Mouse (Mus musculus) mouse trophoblast stem cell (cell line): Measurements from ENCODE around the gene Pitx2.

Experiments
- in situ Hi-C, 2 experiments: fragments of 300-500 bp; cut with MseI, MboI; formaldehyde crosslinking; loops; 2 replicates in 1 of 2; 3 replicates in 1 of 2; pipeline ENCODE4 v1.15.1; 2025

The Pitx2 gene

DNA sequence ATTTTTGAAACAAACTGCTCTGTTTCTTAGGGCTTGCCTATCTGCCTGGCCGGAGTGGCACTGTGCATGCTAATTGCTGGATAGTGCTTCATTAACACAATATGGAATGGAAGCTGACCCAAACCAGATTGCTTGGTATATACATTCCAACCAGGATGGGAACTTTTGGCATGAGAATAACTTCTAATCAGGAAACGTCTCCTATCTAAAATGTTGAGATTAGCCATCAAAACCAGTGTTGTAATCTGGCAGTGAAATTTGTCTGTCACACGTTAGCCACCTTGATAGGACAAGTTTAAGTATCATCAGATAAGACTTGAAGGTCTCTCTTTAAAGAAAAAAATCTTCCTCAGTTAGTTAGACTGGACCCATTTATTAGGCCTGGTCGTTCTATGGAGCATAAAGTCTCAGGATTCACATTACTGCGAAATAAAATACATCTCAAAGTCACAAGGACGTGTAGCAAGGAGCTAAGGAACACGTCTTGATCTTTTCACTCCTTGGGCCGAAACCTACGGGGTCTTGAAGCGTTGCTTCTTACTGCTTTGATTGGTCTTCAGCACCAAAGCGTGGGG is 2.1 kb downstream of the Pitx2 start:
- in situ Hi-C loops, result loop anchor here in 1 of 2 experiments (10.0 kb wide), 1 partner anchor 857 kb away; no protein-coding TSS in a partner anchor

DNA sequence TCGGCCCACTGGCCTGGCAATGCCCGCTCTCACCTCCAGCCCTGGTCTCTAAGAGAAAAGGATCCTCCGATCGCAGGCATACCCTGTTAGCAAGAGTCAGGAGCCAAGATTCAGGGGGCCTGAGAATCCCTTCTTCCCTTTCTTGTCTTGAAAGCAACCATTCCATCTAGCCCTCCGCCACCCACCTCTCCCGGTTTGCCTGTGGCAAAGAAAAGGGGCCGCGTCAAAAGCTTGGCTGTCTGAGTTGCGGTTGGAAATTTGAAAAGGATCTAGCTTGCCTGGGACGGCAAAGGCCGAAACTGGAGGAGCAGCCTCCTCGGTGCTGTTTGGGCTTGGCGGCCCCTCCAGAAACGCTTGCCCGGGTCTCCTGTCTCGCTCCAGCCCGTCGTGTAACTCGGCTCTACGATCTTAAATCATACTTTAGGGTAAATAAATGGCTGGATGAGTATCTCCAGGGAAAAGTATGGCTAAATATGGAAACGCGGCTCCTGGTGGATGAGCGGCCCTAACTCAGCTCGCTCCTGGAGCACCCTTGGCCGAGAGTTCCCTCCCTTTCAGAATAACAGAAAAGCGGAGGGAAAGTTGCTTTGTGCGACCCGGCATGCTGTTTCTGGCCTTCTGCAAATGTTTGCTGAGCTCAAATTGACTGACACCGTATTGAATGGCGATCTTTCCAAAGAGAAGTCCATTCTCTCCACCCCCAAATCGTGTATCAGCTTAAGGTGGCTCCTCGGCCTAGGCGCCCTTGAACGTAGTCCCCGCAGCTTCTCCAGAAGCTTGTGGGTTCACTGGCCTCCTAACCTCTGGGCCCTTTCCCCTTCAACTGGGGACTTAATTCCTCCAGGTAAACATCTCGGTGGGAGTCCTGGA is 3.4 kb downstream of the Pitx2 start:
- in situ Hi-C loops, result loop anchor here in 1 of 2 experiments (10.0 kb wide), 1 partner anchor 858 kb away; no protein-coding TSS in a partner anchor

DNA sequence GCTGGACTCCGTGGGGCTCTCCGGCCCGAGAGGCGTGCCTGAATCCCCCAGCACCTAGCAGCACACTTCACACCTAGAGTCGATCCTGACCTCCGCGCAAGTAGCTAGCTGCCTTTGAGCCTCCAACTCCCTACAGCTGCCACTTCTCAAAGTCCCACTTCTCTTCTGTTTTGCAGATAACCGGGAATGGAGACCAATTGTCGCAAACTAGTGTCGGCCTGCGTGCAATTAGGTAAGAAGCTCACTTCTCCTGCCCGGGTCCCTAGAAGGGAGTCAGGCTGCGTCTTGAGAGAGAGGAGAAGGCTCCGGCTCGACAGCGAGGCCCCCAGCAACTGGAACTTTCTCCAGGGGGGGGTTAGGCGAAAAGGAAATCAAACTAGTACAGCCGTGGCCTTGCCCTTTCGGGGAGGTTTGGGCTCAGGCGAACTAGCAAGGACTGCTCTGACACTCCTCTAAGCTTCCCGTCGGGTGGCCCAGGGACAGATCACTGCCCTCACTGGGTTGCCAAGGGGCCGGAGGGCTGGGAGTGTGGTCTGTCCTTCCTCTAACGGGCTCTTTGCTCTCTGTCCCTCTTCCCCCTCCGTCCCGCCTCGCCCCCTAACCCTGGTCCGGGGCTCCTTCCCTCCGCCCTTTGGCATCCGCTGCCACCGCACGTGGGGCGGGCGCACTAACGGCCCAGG is 4.2 kb downstream of the Pitx2 start:
- in situ Hi-C loops, result loop anchor here in 1 of 2 experiments (10.0 kb wide), 1 partner anchor 859 kb away; no protein-coding TSS in a partner anchor

DNA sequence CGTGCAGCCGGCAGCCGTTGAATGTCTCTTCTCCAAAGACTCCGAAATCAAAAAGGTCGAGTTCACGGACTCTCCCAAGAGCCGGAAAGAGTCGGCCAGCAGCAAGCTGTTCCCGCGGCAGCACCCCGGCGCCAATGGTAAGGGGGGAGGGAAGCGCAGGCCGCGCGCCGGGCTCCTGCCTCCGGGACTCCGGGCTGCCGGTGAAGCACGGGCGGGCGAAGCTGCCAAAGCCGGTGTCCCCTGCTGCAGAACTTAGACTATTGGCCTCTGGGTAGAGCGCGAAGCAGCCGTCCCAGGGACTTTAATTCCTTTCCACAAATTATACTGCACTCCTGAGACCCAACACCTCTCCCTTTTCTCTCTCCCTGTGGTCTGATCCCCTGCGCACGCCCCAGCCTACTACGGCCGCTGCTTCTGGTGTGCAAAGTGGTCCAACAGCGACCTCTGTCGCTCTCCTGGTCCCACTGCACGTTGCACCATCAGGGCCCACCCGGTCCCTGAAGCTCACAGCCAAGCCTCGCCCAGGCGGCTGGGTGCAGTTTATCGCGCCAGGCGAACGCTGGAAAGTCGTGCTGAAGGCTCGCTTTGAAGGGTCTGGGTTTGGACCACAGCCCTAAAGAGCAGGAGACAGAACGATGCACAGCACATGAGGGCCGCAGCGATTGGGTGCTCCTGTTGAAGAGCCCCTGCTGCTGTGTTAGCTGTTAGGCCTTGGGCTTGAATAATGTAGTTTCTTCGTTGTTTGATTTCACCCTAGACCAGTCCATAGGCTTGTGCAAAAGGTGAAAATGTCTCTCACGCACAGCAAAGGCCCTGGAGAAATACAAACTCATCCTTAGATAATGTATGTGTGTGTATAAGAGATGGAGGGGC is 5.0 kb downstream of the Pitx2 start:
- in situ Hi-C loops, result loop anchor here (5.0 to 10.0 kb wide), 2 partner anchors 857 to 860 kb away; no protein-coding TSS in a partner anchor

DNA sequence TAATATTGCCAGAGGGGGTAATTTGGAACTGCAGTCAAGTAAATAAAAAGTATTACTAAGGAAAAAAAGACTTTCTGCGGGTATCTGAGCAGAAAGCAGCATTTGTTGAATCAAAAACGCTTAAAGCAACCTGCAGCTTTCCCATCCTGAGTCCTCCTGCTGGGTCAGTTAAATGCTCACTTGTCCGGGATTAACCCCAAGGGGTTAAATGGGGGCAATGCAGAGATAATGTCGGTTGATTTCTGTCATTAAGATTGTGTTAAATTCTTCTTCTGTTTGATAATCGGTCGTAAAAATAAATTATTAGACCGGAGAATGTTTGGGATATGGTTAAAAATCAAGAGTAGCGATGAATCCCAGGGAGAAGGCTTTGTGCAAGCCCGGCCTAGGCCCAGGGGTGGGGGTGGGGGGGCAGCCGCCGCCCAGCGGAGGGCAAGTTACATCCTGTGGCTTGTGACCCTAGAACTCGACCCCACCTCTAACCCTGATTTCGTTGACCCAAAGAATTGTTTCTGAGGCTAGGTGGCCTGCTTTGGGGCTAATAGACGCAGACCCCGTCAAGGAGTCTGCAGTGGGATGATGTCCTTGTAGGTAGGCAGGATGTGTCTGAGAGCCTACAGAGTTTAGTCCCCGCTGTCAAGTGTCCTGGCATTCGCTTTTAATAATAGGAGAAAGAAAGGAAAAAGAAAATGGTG is 6.0 kb downstream of the Pitx2 start:
- in situ Hi-C loops, result loop anchor here (5.0 to 10.0 kb wide), 2 partner anchors 858 to 861 kb away; no protein-coding TSS in a partner anchor

DNA sequence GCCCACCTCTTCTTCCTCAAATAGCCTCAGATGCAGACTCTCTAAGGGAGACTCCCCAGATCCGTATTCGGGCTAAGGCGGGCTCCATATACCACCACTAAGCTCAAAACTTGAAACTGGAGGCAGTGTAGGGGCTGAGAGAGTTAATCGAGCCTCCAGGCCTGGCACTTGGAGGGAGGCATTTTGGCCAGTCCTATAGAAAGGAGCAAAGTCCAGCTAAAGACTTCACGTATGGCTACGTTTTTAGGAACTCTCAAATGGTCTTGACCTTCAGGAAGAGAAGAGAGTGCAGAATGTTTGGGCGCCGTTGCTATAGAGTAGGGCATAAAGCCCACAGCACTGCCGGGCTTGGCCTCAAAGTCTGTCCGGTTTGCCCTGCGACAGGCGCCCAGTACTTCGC is 7.1 kb downstream of the Pitx2 start:
- in situ Hi-C loops, result loop anchor here (5.0 to 10.0 kb wide), 2 partner anchors 859 to 862 kb away; no protein-coding TSS in a partner anchor

DNA sequence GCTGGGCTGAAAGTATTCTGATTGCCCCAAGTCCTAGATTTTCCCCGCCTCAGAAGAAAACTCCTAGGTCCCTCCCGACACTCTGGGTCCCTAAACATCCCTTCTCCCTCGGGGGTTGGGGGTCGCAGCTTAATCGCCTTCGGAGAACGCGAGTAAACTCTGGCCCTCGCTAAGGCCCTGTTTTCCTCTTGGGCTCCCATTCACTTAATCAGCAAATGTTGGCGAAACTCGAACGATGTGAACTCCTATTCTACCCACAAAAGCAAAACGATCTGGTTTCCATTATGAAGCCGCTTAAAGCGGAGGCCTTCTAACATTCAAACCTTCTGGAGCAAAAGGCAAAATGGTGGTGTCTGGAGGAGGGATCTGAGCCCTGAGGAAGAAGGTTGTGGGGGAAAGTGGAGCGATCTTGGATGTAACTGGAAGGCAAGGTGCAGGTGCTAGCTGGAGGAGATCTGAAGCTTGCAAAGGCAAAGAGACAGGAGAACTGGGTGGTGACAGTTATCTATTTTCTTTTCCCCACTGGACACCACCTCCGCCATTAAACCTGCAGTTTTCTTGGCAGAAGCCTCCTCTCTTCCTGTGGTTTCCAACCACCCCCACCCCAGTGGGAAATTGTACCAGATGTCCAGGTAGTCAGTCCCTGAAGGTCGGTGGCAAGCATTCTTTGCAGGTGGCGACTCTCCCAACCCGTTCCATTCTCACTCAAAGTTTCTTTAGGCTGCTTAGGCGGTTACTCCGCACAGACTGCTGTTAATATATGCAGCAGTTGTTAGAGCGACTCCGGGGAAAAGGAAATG is 7.8 kb downstream of the Pitx2 start:
- in situ Hi-C loops, result loop anchor here (5.0 to 10.0 kb wide), 2 partner anchors 860 to 863 kb away; no protein-coding TSS in a partner anchor

DNA sequence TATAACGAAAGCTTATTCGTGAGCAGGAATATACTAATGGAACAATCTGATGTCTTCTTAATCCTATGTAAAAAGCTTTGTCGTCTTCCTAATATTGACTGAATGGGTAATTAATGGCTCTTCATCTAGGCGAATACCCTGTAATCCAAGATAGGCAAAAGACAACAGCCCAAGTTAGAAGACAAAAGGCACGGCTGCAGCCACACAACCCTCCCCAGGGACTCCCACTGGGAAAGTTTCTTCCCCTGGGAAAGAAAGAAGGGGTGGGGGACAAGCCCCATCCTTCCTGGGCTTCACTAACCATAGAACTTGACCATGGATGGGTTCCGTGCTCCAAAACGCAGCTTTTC is 8.3 kb downstream of the Pitx2 start:
- in situ Hi-C loops, result loop anchor here (5.0 to 10.0 kb wide), 2 partner anchors 861 to 863 kb away; no protein-coding TSS in a partner anchor

DNA sequence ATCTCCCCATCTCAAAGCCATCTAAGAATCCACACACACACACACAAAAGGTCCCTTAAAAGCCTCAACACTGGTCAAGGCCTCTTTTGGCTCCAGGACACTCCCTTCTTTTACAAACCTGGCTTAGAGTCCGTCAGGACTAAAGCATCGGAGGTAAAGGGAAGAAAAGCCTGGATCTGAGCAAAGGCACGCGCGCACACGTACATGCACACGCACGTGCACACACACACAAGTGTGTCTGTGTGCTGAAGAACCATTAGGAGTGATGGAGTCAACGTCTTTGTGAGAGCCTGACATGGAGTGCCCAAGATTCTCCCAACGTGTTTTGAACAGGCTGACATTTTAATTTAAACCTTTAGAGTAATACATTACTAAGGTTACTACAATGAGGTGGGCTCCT is 8.7 kb downstream of the Pitx2 start:
- in situ Hi-C loops, result loop anchor here (5.0 to 10.0 kb wide), 2 partner anchors 861 to 864 kb away; no protein-coding TSS in a partner anchor

DNA sequence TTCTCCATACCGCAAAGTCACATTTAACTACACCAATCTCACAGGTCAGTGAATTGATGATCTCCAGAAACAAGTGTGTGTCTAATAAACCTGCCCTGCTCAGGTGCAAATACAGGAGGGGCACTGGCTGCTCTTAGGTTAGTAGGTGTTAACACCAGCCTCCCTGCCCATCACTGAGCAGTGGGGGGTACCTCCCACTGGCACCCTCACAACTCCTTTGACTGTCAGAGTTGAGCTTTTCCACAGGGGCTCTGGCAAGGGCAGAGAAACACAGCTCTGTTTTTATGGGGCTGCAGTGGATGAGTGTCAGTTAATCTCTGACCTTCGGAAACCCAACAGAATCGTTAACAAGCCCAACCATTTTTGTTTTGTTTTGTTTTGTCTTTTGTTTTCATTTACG is 9.6 kb downstream of the Pitx2 start:
- in situ Hi-C loops, result loop anchor here (5.0 to 10.0 kb wide), 2 partner anchors 862 to 864 kb away; no protein-coding TSS in a partner anchor

DNA sequence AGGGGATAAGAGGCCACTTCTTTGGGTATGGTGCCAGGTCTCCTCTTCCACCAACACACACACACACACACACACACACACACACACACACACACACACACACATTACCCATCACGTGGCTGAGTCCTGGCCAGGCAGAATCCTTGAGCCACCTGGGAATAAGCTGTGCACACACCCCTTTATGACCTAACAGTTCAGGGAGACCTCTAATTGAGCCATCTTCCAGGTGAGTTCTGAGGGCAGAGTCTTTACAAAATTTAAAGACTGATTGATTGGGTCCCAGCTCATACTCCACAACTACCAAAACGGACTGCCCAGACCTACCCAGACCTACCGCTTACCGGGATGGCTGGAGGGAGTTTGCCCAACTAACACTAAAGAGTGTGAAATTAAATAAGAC is 10.1 kb downstream of the Pitx2 start:
- in situ Hi-C loops, result loop anchor here (5.0 to 10.0 kb wide), 2 partner anchors 862 to 865 kb away; no protein-coding TSS in a partner anchor

DNA sequence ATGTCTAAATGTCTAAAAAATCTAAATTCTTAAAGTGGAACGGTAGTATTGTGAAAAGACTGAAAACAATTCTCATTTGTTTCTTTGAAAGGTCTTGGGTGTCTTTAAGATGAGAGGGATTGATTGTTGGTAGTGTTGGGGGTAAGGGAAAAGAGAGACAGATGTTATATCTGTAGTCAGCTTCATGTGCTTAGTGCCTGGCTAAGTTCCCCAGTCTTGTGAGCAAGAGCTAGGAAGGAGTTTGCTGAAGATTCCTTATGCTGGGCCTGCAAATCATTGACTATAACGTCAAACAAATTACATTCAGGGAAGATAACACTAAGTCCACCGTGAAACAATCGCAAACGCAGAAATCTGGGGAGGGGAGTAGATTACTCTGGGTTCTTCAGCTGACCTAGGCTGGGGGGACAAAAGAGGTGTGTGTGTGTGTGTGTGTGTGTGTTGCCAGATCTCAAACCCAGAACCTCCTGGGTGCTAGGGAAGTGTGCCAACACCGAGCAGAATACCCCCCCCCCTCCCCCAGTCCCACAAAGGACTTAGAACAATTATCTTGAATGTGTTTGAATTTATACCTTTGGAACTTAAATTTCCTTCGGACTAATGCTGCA is 12.5 kb downstream of the Pitx2 start:
- in situ Hi-C loops, result no loop called here

DNA sequence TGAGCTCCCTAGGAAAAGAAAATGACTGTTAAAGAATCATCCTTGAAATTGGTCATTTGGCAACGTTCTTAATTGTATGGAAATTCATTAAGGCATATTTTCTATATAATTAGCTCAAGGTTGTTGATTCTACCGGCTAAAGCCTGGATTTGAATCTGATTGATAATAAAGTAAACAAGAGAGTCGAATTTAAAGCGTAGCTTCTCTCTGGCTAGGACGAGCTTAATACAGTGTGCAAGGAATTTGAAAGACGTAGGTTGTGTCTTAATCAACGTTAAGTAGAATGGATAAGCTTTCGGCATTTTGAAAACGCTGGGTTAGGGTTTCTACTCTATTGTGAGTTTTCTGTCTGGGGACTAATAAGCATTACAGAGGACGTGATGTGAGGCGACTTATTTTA is 13.1 kb downstream of the Pitx2 start:
- in situ Hi-C loops, result no loop called here

DNA sequence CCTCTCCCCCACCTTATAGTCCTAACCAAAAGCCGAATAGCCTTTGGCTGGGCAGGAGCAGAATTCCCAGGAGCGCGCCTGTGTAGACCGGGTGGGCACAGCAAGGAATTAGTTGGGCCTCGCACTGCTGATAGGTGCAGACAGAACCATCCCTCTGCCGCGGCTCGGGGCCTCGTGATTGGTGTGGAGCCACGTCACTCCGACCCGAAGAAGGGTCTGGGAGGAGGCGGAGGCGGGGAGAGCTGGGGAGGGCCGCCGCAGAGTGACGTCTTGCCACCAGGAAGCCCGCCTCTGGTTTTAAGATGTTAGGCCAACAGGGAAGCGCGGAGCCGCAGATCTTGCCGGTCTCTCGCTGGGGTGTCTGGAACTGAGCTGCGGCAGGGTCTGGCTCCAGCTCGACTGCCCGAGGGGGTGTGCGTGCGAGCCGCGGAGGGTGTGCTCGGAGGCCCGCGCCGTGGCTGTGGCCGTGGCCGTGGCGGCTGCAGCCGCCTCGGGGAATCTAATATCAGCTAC is 14.0 kb downstream of the Pitx2 start:
- in situ Hi-C loops, result no loop called here

DNA sequence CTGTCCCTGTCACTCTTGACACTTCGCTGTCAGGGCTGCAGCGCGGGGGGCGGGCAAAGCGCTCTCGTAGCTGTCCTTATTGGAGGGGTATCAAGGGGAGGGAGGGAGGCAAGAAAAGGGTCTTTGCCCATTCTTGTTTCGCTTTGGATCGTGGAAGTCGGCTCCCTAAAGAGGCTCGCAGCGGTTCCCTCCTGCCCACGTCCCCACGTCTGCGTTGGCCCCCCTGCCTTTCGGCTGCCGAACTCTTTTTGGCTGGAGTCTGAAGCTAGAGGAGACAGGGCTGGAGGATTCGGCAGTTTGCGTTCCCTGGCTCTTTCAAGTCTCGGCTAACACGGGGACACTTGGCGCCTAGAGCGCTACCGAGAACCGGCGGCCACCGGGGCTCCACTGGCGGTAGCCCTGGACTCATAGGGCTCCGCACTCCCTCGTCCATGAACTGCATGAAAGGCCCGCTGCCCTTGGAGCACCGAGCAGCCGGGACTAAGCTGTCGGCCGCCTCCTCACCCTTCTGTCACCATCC is 14.5 kb downstream of the Pitx2 start:
- in situ Hi-C loops, result no loop called here

DNA sequence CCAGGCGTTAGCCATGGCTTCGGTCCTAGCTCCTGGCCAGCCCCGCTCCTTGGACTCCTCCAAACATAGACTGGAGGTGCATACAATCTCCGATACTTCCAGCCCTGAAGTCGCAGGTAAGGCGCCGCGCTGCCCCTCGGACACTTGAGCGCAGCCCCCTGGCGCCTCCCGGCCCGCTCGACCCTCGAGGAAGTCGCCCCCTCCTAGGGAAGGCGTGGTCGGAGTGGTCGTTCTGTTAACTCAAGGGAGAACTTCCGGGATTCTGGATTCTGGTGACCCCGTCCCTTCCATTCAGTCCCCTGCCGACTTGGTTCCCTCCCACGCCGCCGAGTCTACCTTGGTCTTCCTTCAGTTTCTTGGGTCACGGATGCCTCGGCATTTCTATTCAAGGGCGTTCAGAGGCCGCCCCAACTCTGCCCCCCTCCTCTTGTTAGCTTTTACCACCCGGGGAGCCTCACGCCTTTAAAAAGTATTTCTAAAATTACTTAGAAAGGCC is 15.0 kb downstream of the Pitx2 start:
- in situ Hi-C loops, result no loop called here

DNA sequence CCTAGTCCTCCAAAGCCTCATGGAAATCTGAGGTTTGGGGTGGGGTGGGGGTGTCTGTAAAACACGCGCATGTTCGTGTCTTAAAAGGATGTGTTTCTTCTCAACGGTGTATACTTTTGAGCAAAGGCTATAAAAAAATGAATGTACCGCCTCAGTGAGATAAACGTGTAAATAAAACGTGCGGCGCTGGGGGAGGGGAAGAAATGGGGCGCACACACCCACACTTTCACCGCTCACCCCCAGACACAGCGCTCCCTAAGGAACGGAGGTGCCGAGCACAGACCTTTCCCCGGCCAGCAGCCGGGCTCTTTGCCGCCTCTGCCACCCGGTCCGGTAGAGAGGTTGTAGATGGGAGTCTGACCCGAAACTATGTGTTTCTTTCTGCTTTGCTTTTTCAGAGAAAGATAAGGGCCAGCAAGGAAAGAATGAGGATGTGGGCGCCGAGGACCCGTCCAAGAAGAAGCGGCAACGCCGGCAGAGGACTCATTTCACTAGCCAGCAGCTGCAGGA is 15.6 kb downstream of the Pitx2 start:
- in situ Hi-C loops, result no loop called here

DNA sequence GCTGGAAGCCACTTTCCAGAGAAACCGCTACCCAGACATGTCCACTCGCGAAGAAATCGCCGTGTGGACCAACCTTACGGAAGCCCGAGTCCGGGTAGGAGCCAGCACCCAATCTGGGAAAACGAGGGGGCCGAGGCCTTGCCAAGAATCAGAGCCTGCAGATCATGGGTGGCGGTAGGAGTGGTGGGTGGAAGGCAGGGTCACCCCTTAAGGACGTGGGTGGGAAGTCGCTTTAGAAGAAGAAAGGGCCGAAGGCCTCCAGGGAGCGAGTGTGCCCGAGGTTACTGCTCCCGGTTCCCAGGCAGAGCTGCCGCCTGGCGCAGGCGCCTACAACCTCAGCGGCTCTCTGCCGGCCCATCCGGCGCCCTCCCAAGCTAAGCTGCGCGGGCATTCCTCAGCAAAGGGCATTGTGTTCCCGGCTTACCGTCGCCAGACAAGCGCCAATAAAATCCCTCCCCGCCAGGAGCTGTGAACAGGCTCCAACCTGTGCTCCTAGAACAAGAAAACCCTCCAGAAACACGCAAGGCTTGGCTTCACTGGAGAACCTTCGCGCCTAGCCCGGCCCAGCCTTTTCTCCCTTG is 16.2 kb downstream of the Pitx2 start:
- in situ Hi-C loops, result no loop called here
